Mouse (Mus musculus) heart, adult 2 months (tissue): ENCODE measurements at regions not wholly inside any gene's neighbourhood (a gene's known extent, or its start where the extent isn't known, plus 50 kb on each side); places are given as distances from the start of the nearest gene placed in this dataset.

Source experiments
- DNase-seq, 2 experiments: peaks; one replicate each; pipeline ENCODE4 v3.0.0; 2021
- H3K27ac ChIP-seq: fragments of 200-600 bp; 2 replicates; pipeline ENCODE4 v1.8.1; 2022
- H3K27me3 ChIP-seq: fragments of 200-500 bp; 2 replicates; pipeline ENCODE4 v1.6.1; 2012; ENCODE audit warnings: mild to moderate bottlenecking, low read length, inconsistent platforms, mixed read lengths; ENCODE audit not compliant: control insufficient read depth, insufficient read depth
- H3K36me3 ChIP-seq: fragments of 200-500 bp; 2 replicates; pipeline ENCODE4 v1.6.1; 2012; ENCODE audit warnings: low read length, inconsistent platforms; ENCODE audit not compliant: control insufficient read depth, insufficient read depth
- H3K4me1 ChIP-seq: fragments of 200-500 bp; 2 replicates; pipeline ENCODE4 v1.6.1; 2011; ENCODE audit warnings: low read length; ENCODE audit not compliant: control insufficient read depth, insufficient read depth
- H3K4me3 ChIP-seq: fragments of 200-600 bp; 2 replicates; pipeline ENCODE4 v1.8.1; 2022
- H3K79me2 ChIP-seq: fragments of 200-500 bp; replicated peaks from 2 replicates; pipeline ENCODE4 v1.6.1; 2012; ENCODE audit warnings: mild to moderate bottlenecking, inconsistent platforms, low read length, moderate library complexity, mixed read lengths; ENCODE audit not compliant: control insufficient read depth, insufficient read depth
- H3K9ac ChIP-seq: fragments of 200-500 bp; 2 replicates; pipeline ENCODE4 v1.6.1; 2012; ENCODE audit warnings: low read depth, mild to moderate bottlenecking, control low read depth, inconsistent platforms, low read length, mixed read lengths
- CTCF ChIP-seq: fragments of 200-600 bp; IDR thresholded peaks from 2 replicates; pipeline ENCODE4 v1.8.1; 2022; ENCODE audit warnings: antibody characterized with exemption, mild to moderate bottlenecking, moderate library complexity
- EP300 ChIP-seq: fragments of 200-500 bp; IDR thresholded peaks from 2 replicates; pipeline ENCODE4 v1.6.1; 2011; ENCODE audit warnings: low read depth, low read length, control low read depth; ENCODE audit not compliant: insufficient read depth
- POLR2A ChIP-seq: fragments of 200-500 bp; IDR thresholded peaks from 2 replicates; pipeline ENCODE4 v1.6.1; 2011; ENCODE audit warnings: mild to moderate bottlenecking, low read depth, low read length, control low read depth; ENCODE audit not compliant: insufficient read depth
- whole genome bisulfite sequencing: fragments of 180-500 bp; shearing (Covaris S2); methylation state at CpG from one replicate; pipeline ENCODE4 v1.1.7; 2018; 5-methylcytosine and 5-hydroxymethylcytosine counted together
- intact Hi-C: fragments of 180-260 bp; cut with DNase I; formaldehyde crosslinking; loops from one replicate; pipeline ENCODE4 v1.15.1; 2025

GRCm38 (mm10) chr9:87431523-87431922, 176.2 kb upstream of the Cep162 start:
- no peaks in the 10 kb centered on the region for H3K27me3 ChIP-seq
- 66% methylated on average over 7 of the region's 7 CpGs for WGBS
- H3K36me3 ChIP-seq = no peaks in the 10 kb centered on the region
- intact Hi-C loops = no loop called here
- no peak overlapping the region for H3K9ac ChIP-seq
- no peak overlapping the region for H3K27ac ChIP-seq
- TF ChIP-seq CTCF (no peak), POLR2A (no peak), EP300 (no peak)
- H3K79me2 ChIP-seq = no peaks in the 10 kb centered on the region
- no peak for DNase-seq
- no peaks in the 10 kb centered on the region for H3K4me1 ChIP-seq
- no peak overlapping the region for H3K4me3 ChIP-seq

GRCm38 (mm10) chr9:87425201-87425600, 169.9 kb upstream of the Cep162 start:
- H3K9ac ChIP-seq = no peak overlapping the region
- H3K27me3 ChIP-seq = no peaks in the 10 kb centered on the region
- DNase-seq = peak; percentile 5 to 26
- no peak overlapping the region for H3K27ac ChIP-seq
- TF ChIP-seq POLR2A (no peak), EP300 (no peak), CTCF (peak; percentile 68)
- no peaks in the 10 kb centered on the region for H3K36me3 ChIP-seq
- H3K79me2 ChIP-seq = no peaks in the 10 kb centered on the region
- no peaks in the 10 kb centered on the region for H3K4me1 ChIP-seq
- WGBS = 58% methylated on average over 4 of the region's 4 CpGs
- intact Hi-C loops = loop anchor here (5.0 kb wide), 1 partner anchor 792 kb away; no protein-coding TSS in a partner anchor
- H3K4me3 ChIP-seq = no peak overlapping the region

GRCm38 (mm10) chr9:87421175-87421574, 165.8 kb upstream of the Cep162 start:
- H3K4me3 ChIP-seq = no peak overlapping the region
- no peaks in the 10 kb centered on the region for H3K27me3 ChIP-seq
- intact Hi-C loops = loop anchor here (5.0 kb wide), 1 partner anchor 321 kb away; no protein-coding TSS in a partner anchor

GRCm38 (mm10) chr9:87419376-87419775, 164.0 kb upstream of the Cep162 start:
- Histone ChIP-seq H3K27me3 (no peaks in the 10 kb centered on the region), H3K9ac (no peak overlapping the region), H3K4me1 (no peaks in the 10 kb centered on the region), H3K27ac (no peak overlapping the region), H3K79me2 (no peaks in the 10 kb centered on the region), H3K36me3 (no peaks in the 10 kb centered on the region), H3K4me3 (no peak overlapping the region)
- intact Hi-C loops = no loop called here
- DNase-seq = peak; percentile 7 to 40
- WGBS = 12% methylated on average over 12 of the region's 12 CpGs
- TF ChIP-seq POLR2A (no peak), CTCF (peak; percentile 71), EP300 (no peak)

More at GRCm38 (mm10) chr9:87421175-87421574, 165.8 kb upstream of the Cep162 start:
- WGBS = 57% methylated on average over 8 of the region's 8 CpGs
- no peak for DNase-seq
- no peak overlapping the region for H3K27ac ChIP-seq
- H3K79me2 ChIP-seq = no peaks in the 10 kb centered on the region
- TF ChIP-seq EP300 = no peak
- no peak for TF ChIP-seq POLR2A
- TF ChIP-seq CTCF = no peak
- H3K36me3 ChIP-seq = no peaks in the 10 kb centered on the region
- H3K4me1 ChIP-seq = no peaks in the 10 kb centered on the region
- no peak overlapping the region for H3K9ac ChIP-seq

- DNase-seq = no peak
- H3K9ac ChIP-seq = no peak overlapping the region
- WGBS = 40% methylated on average over 9 of the region's 9 CpGs
- H3K4me1 ChIP-seq = no peaks in the 10 kb centered on the region
- H3K36me3 ChIP-seq = no peaks in the 10 kb centered on the region
- H3K79me2 ChIP-seq = no peaks in the 10 kb centered on the region
- intact Hi-C loops = no loop called here
- H3K27ac ChIP-seq = no peak overlapping the region
- TF ChIP-seq CTCF = no peak
- no peak for TF ChIP-seq POLR2A
- no peak for TF ChIP-seq EP300
- no peak overlapping the region for H3K4me3 ChIP-seq
- no peaks in the 10 kb centered on the region for H3K27me3 ChIP-seq
These were observed 157.6 kb upstream of the Cep162 start for GRCm38 (mm10) chr9:87412894-87413293.

GRCm38 (mm10) chr9:87411044-87411443, 155.7 kb upstream of the Cep162 start:
- TF ChIP-seq POLR2A (no peak), CTCF (no peak), EP300 (no peak)
- Histone ChIP-seq H3K4me1 (no peaks in the 10 kb centered on the region), H3K9ac (no peak overlapping the region), H3K27me3 (no peaks in the 10 kb centered on the region), H3K79me2 (no peaks in the 10 kb centered on the region), H3K36me3 (no peaks in the 10 kb centered on the region), H3K27ac (no peak overlapping the region), H3K4me3 (no peak overlapping the region)
- intact Hi-C loops = no loop called here
- 89% methylated on average over 7 of the region's 7 CpGs for whole genome bisulfite sequencing
- no peak for DNase-seq
